Mouse (Mus musculus) stomach, embryonic 15.5 days (tissue): ENCODE measurements around the gene Aurkc. TPM values are rescaled to one million over a fixed set of nuclear protein-coding genes. Genes with fewer than 3 reads are reported as not detected.
"Not testable (repeated sequence)": the region's sequence is repeated elsewhere in the genome, so short reads cannot be mapped to it uniquely, and the experiment has no call there.

ENCODE experiments used
- ATAC-seq: fragments of 200-750 bp; cut with Nextera tagmentation; 2 replicates; pipeline ENCODE4 v1.8.0; 2017; ENCODE audit warnings: low read depth, moderate number of reproducible peaks, moderate TSS enrichment; ENCODE audit not compliant: insufficient read depth, low FRiP score
- H3K27ac ChIP-seq: fragments of 300-500 bp; sonication (generic); 2 replicates; pipeline ENCODE4 v1.5.1; 2015; ENCODE audit warnings: mild to moderate bottlenecking, inconsistent platforms
- H3K27me3 ChIP-seq: fragments of 300-500 bp; sonication (generic); replicated peaks from 2 replicates; pipeline ENCODE4 v1.6.1; 2015; ENCODE audit warnings: inconsistent platforms
- H3K36me3 ChIP-seq: fragments of 300-500 bp; sonication (generic); 2 replicates; pipeline ENCODE4 v1.6.1; 2015; ENCODE audit warnings: inconsistent platforms
- H3K4me1 ChIP-seq: fragments of 300-500 bp; sonication (generic); 2 replicates; pipeline ENCODE4 v1.6.1; 2015; ENCODE audit warnings: inconsistent platforms
- H3K4me2 ChIP-seq: fragments of 300-500 bp; sonication (generic); 2 replicates; pipeline ENCODE4 v1.6.1; 2015; ENCODE audit warnings: mild to moderate bottlenecking, inconsistent platforms
- H3K4me3 ChIP-seq: fragments of 300-500 bp; sonication (generic); replicated peaks from 2 replicates; pipeline ENCODE4 v1.5.1; 2015; ENCODE audit warnings: inconsistent platforms
- H3K9ac ChIP-seq: fragments of 300-500 bp; sonication (generic); 2 replicates; pipeline ENCODE4 v1.6.1; 2015; ENCODE audit warnings: inconsistent platforms
- H3K9me3 ChIP-seq: fragments of 300-500 bp; sonication (generic); 2 replicates; pipeline ENCODE4 v1.6.1; 2016; ENCODE audit warnings: inconsistent platforms
- WGBS: fragments of 180-500 bp; shearing (Covaris S2); methylation state at CpG from one replicate; pipeline ENCODE4 v1.1.7; 2015; 5-methylcytosine and 5-hydroxymethylcytosine counted together
- polyA plus RNA-seq: library from polyadenylated mRNA; unstranded; fragments of >200 nt; fragmentation: Nextera tagmentation; extraction: Ambion mirVana; gene quantifications from 2 replicates; pipeline ENCODE4 v1.2.1, GENCODE M21; 2015

Gene Aurkc
- not detected in 2 replicates for polyA plus RNA-seq

DNA sequence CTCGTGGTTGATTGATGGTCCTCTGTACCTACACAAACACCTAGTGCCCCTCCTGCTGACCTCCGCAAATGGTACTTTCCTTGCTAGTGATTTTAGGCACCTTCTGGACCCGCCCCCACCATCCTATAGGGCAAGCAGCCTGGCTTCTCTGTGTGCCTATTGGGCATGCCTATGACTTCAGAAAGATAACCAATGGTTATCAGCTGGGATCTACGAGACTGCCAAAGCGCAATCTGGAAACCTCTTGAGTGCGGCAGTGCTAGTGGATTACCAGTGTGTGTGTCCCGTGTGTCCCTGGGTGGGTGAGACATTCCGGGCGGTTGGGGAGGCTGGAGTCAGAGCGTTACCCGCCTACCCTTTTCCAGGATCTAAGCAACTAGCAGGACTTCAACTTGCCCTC, at the start of gene Aurkc:
Aurkc (plus strand) TSS at position 50 of the 400 bp plus-strand sequence.
- H3K9ac ChIP-seq, H3K4me1 ChIP-seq, H3K27me3 ChIP-seq, H3K9me3 ChIP-seq, H3K4me3 ChIP-seq, H3K4me2 ChIP-seq, H3K27ac ChIP-seq, ATAC-seq, H3K36me3 ChIP-seq: not testable (repeated sequence)
- 74% methylated on average over 11 of the region's 11 CpGs for WGBS

DNA sequence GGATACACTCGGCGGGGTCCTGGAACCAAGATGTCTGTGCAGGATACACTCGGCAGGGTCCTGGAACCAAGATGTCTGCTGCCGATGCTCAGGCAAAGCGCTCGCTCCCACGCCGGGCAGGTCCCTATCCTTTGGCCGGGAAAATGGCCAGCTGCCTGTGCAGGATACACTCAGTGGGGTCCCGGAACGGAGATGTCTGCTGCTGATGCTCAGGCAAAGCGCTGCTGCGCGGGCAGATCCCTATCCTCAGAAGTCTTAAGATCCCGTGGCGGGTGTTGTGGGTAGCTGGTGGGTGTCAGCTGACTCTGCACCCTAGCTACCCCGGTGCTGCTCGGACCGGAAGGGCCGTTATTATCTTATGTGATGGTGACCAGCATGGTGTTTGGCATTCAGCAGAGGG, 47.0 kb upstream of the Aurkc start:
- WGBS: 90% methylated on average over 20 of the region's 20 CpGs
- H3K9ac ChIP-seq, H3K27me3 ChIP-seq, H3K27ac ChIP-seq, H3K36me3 ChIP-seq, H3K9me3 ChIP-seq, ATAC-seq, H3K4me3 ChIP-seq, H3K4me1 ChIP-seq, H3K4me2 ChIP-seq: not testable (repeated sequence)

DNA sequence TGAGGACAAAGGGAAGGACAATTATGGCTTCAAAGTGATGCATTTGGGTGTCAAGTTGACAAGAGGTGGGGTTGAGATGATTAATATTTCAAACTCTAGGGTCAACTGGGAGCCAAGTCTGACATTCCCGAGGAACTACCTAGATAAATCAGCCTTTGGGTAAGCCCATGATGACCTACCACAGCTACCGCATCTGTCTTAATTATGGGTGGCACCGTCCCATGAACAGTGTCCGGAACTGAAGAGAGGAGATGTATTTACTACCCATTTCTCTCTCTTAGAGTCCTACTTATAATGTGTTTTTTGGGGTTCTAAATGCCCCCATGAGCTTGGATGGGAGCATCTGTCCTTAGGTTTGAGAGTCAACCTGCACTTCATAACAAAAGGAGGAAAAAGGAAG, 38.5 kb upstream of the Aurkc start:
- no peak overlapping the region for H3K27ac ChIP-seq
- H3K4me3 ChIP-seq: no peak overlapping the region
- H3K27me3 ChIP-seq: no peaks in the 10 kb centered on the region
- no peak for ATAC-seq
- H3K4me2 ChIP-seq: no peak overlapping the region
- no peaks in the 10 kb centered on the region for H3K9me3 ChIP-seq
- 82% methylated on average over 4 of the region's 4 CpGs for WGBS
- H3K36me3 ChIP-seq: no peaks in the 10 kb centered on the region
- H3K9ac ChIP-seq: no peak overlapping the region
- no peaks in the 10 kb centered on the region for H3K4me1 ChIP-seq

DNA sequence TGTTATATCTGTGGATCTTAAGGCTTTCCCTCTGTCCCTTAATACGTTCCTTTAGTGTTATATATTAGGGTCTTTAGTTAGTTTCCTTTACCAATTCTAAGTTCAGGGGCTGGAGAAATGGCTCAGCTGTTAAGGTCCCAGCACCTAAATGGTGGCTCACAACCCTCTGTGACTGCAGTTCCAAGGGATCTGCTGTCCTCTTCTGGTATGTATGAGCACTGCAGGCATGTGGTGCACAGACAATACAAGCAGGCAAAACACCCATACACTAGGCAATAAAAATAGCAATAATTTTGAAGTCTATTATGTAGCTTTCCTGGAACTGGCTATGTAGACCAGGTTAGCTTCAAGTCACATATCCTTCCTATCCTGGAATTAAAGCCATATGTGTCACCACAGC, 36.5 kb upstream of the Aurkc start:
- 82% methylated on average over 1 of the region's 1 CpGs for WGBS
- no peak for ATAC-seq
- no peaks in the 10 kb centered on the region for H3K9me3 ChIP-seq

DNA sequence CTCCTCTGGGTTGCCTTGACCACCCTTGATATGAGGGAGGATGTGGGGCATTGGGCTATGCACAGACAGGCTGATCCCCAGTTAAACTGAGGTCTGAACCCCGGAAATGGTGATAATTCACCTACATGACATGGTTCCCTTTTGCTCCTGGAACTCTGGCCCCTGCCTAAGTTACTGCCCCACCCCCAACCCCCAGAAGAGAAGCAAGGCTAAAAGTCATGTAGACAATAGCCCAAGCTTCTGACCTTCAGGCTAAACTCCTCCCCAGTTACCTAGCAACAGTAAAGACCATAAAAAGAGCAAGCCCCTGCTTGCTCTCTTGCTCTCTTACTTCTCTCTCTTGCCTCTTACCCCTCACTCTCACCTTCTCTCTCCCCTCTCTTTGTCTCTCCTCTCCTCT, 21.5 kb upstream of the Aurkc start:
- H3K27ac ChIP-seq: no peak overlapping the region
- no peaks in the 10 kb centered on the region for H3K4me1 ChIP-seq
- 79% methylated on average over 1 of the region's 1 CpGs for WGBS
- H3K9ac ChIP-seq: no peak overlapping the region
- H3K4me3 ChIP-seq: no peak overlapping the region
- H3K4me2 ChIP-seq: no peak overlapping the region
- no peaks in the 10 kb centered on the region for H3K9me3 ChIP-seq
- no peak for ATAC-seq
- H3K36me3 ChIP-seq: no peaks in the 10 kb centered on the region
- no peaks in the 10 kb centered on the region for H3K27me3 ChIP-seq

More for the DNA sequence above, 36.5 kb upstream of the Aurkc start:
- Histone ChIP-seq H3K4me1 (no peaks in the 10 kb centered on the region), H3K27ac (no peak overlapping the region), H3K4me3 (no peak overlapping the region), H3K4me2 (no peak overlapping the region), H3K36me3 (no peaks in the 10 kb centered on the region), H3K27me3 (no peaks in the 10 kb centered on the region), H3K9ac (no peak overlapping the region)

DNA sequence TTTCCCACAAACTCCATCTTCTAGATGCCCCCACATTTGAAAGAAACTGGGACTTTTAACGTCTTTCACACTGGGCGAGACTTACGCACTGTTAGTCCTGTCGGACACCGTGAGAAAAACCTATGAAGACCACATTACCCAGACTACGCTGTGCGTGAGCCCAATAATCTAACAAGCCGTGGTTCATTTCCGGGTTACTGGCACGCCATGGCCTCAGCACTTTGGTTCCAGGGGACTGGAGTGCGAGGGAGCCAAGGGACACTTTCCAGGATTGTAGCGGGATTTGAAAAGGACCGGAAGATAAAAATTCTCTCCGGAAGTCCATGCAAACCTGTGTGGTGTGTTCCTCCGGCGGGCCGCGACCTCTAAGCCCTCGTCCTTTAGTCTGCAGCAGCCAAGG, 18.2 kb upstream of the Aurkc start:
- H3K4me3 ChIP-seq: no peak overlapping the region
- no peak for ATAC-seq
- H3K27ac ChIP-seq: no peak overlapping the region
- no peaks in the 10 kb centered on the region for H3K9me3 ChIP-seq
- H3K27me3 ChIP-seq: no peaks in the 10 kb centered on the region
- WGBS: 91% methylated on average over 19 of the region's 19 CpGs
- no peak overlapping the region for H3K9ac ChIP-seq
- no peak overlapping the region for H3K4me2 ChIP-seq
- H3K4me1 ChIP-seq: no peaks in the 10 kb centered on the region
- no peaks in the 10 kb centered on the region for H3K36me3 ChIP-seq

DNA sequence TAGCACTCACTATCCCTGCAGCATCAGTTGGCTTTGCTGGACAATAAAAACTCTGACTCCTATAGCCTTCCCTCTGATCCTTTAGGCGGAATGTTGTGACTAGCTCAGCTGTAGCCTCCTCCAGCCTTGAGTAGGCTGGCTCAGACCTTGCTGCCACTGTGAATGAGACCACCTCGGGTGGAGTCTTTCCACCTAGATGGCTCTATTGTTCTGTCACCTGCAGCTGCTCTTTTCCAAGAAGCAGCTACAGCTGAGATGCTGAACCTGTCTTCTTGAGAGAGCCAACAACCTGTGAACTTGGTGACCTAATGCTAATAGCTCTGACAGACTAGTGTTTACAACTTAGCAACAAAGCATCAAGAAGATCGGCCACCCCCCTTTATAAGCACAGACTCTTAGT, 3.8 kb downstream of the Aurkc start:
- H3K9ac ChIP-seq, H3K4me1 ChIP-seq, H3K27ac ChIP-seq, ATAC-seq, H3K9me3 ChIP-seq, H3K36me3 ChIP-seq, H3K27me3 ChIP-seq, H3K4me2 ChIP-seq, H3K4me3 ChIP-seq: not testable (repeated sequence)
- WGBS: 41% methylated on average over 3 of the region's 3 CpGs

DNA sequence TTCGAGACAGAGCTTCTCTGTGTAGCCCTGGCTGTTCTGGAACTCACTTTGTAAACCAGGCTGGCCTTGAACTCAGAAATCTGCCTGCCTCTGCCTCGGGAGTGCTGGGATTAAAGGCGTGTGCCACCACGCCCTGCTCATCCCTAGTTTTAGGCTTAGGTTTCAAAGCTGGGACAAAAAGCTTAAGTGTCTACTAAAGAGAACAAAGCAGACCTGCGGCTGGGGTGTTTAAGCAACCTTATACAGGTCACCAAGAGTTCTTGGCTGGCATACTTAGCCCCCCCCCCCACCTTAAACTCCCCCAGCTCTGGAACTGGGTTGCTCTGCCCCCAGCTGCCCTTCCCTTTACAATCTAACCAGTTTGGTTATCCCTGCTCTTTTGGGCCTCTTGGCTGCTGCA, 10.3 kb downstream of the Aurkc start:
- H3K36me3 ChIP-seq, H3K27ac ChIP-seq, H3K9ac ChIP-seq, H3K4me1 ChIP-seq, H3K9me3 ChIP-seq, ATAC-seq, H3K4me3 ChIP-seq, H3K27me3 ChIP-seq, H3K4me2 ChIP-seq: not testable (repeated sequence)
- WGBS: 73% methylated on average over 5 of the region's 5 CpGs

DNA sequence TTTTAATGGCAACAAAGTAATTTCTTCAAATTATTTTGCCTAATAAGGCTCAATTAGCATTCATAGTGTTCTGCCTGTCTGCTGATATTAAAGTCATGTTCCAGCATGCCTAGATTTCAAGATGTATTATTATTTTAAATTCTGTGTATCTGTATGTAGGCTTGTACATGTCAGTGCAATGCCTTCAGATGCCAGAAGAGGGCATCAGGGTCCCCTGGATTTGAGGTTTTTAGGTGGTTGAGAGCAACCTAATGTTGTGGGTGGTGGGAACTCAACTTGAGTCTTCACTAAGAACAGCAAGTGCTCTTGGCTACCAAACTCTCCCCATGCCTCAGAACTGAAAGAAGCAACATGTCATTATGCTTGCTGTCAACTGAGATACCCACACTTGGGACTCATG, 32.3 kb downstream of the Aurkc start:
- H3K36me3 ChIP-seq: no peaks in the 10 kb centered on the region
- ATAC-seq: no peak
- no peak overlapping the region for H3K9ac ChIP-seq
- no peak overlapping the region for H3K4me2 ChIP-seq
- no peaks in the 10 kb centered on the region for H3K27me3 ChIP-seq
- no peaks in the 10 kb centered on the region for H3K4me1 ChIP-seq
- H3K9me3 ChIP-seq: no peaks in the 10 kb centered on the region
- H3K4me3 ChIP-seq: no peak overlapping the region
- no peak overlapping the region for H3K27ac ChIP-seq

DNA sequence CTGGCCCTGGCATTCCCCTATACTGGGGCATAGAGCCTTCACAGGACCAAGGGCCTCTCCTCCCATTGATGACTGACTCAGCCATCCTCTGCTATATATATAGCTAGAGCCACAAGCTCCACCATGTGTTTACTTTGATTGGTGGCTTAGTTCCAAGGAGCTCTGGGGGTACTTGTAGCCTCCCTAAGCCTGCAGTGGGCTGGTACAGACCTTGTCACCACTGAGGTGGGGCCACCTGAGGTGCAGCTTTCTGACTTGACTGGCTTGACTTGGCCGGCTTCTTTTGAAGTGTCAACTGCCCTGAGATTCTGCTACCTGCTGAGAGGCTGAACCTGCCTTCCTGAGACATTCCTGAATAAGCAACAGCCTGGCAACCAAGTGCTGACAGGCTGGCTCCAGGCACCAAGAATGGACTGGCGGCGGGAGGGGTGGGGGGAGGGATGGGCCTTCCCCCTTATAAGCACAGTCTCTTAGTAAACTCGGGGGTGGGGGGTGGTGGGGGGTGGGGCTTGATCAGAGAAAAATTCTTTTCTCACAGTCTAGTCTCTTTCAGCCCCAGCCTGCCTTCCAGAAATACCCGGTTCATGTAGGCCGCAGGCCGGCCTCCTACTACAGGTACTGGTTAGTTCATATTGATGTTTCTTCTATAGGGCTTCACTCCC, 54.7 kb downstream of the Aurkc start:
- not testable (repeated sequence) for H3K4me2 ChIP-seq, H3K27ac ChIP-seq, H3K4me3 ChIP-seq, H3K4me1 ChIP-seq, H3K27me3 ChIP-seq, H3K36me3 ChIP-seq, H3K9me3 ChIP-seq, H3K9ac ChIP-seq
- 0 out of 2 replicates have a peak, but pooled peaks have one; percentile 50 for ATAC-seq
- 60% methylated on average over 7 of the region's 7 CpGs for WGBS

Other genes with a start within 250 kb of the Aurkc start
- 13.2 and 13.5 TPM in 2 replicates for gene Zfp954, start 126.2 kb downstream of the Aurkc start, polyA plus RNA-seq
- 1.6 and 2.0 TPM in 2 replicates for gene Zfp773, start 141.5 kb downstream of the Aurkc start, polyA plus RNA-seq
- 2.5 TPM in 2 replicates for gene Zfp418, start 176.0 kb downstream of the Aurkc start, polyA plus RNA-seq
- gene Zfp772, start 214.7 kb downstream of the Aurkc start, polyA plus RNA-seq: 6.6 TPM in 2 replicates